Mouse (Mus musculus): ENCODE measurements at regions not wholly inside any gene's neighbourhood (a gene's known extent, or its start where the extent isn't known, plus 50 kb on each side); places are given as distances from the start of the nearest gene placed in this dataset.

GRCm38 (mm10) chr6:139014526-139014925 lies 356.2 kb upstream of the Igbp1b start:
- no peak for DNase-seq (ENCODE audit: low spot score)

GRCm38 (mm10) chr6:139010501-139010900 lies 352.2 kb upstream of the Igbp1b start:
- DNase-seq (ENCODE audit: low spot score), result no peak
